Mouse (Mus musculus) midbrain, embryonic 11.5 days (tissue): Measurements from ENCODE around the gene Ptch2. TPM values are rescaled to one million over a fixed set of nuclear protein-coding genes. Genes with fewer than 3 reads are reported as not detected.

ENCODE experiments used
- ATAC-seq: fragments of 200-750 bp; cut with Nextera tagmentation; 2 replicates; pipeline ENCODE4 v1.8.0; 2017; ENCODE audit warnings: moderate TSS enrichment, moderate library complexity; ENCODE audit not compliant: low FRiP score
- DNase-seq: peaks from one replicate; pipeline ENCODE4 v3.0.0; 2015; ENCODE audit warnings: low spot score; ENCODE audit errors: missing footprints
- H3K27ac ChIP-seq: fragments of 300-500 bp; sonication (generic); 2 replicates; pipeline ENCODE4 v1.5.1; 2014; ENCODE audit warnings: low read depth, low read length
- H3K27me3 ChIP-seq: fragments of 300-500 bp; sonication (generic); 2 replicates; pipeline ENCODE4 v1.6.1; 2014; ENCODE audit warnings: mild to moderate bottlenecking, low read length, moderate library complexity, mixed read lengths; ENCODE audit not compliant: control insufficient read depth, insufficient read depth
- H3K36me3 ChIP-seq: fragments of 300-500 bp; sonication (generic); 2 replicates; pipeline ENCODE4 v1.6.1; 2014; ENCODE audit warnings: mild to moderate bottlenecking, low read length, moderate library complexity, mixed read lengths; ENCODE audit not compliant: control insufficient read depth, insufficient read depth
- H3K4me1 ChIP-seq: fragments of 300-500 bp; sonication (generic); 2 replicates; pipeline ENCODE4 v1.6.1; 2014; ENCODE audit warnings: low read length; ENCODE audit not compliant: control insufficient read depth, insufficient read depth
- H3K4me2 ChIP-seq: fragments of 300-500 bp; sonication (generic); 2 replicates; pipeline ENCODE4 v1.6.1; 2014; ENCODE audit warnings: mild to moderate bottlenecking, moderate library complexity
- H3K4me3 ChIP-seq: fragments of 300-500 bp; sonication (generic); 2 replicates; pipeline ENCODE4 v1.5.1; 2014; ENCODE audit warnings: low read depth, low read length
- H3K9ac ChIP-seq: fragments of 300-500 bp; sonication (generic); 2 replicates; pipeline ENCODE4 v1.6.1; 2014; ENCODE audit warnings: low read length
- H3K9me3 ChIP-seq: fragments of 300-500 bp; sonication (generic); 2 replicates; pipeline ENCODE4 v1.6.1; 2016; ENCODE audit warnings: low read length; ENCODE audit not compliant: control insufficient read depth
- WGBS: fragments of 180-500 bp; shearing (Covaris S2); extraction: QIAGEN DNeasy Blood & Tissue Kit; methylation state at CpG from one replicate; pipeline ENCODE4 v1.1.7; 2014; 5-methylcytosine and 5-hydroxymethylcytosine counted together
- polyA plus RNA-seq: library from polyadenylated mRNA; unstranded; fragments of >200 nt; fragmentation: Nextera tagmentation; extraction: Ambion mirVana; gene quantifications from 2 replicates; pipeline ENCODE4 v1.2.1, GENCODE M21; 2014

Ptch2 gene
- polyA plus RNA-seq, 1 experiment from 2014 or later: 5.0 TPM

- ATAC-seq: no peak
- H3K27ac ChIP-seq: no peak overlapping the region
- H3K9me3 ChIP-seq: no peaks in the 10 kb centered on the region
- no peaks in the 10 kb centered on the region for H3K4me1 ChIP-seq
- H3K27me3 ChIP-seq: peaks cover 52% of the 10 kb centered on the region
- H3K9ac ChIP-seq: no peak overlapping the region
- no peak overlapping the region for H3K4me2 ChIP-seq
- H3K4me3 ChIP-seq: no peak overlapping the region
- WGBS: 93% methylated on average over 7 of the region's 7 CpGs
- no peak for DNase-seq
- H3K36me3 ChIP-seq: peaks cover 13% of the 10 kb centered on the region
Measured at GRCm38 (mm10) chr4:117068035-117068434, 27.8 kb upstream of the Ptch2 start.

- no peak overlapping the region for H3K4me3 ChIP-seq
- no peaks in the 10 kb centered on the region for H3K4me1 ChIP-seq
- no peaks in the 10 kb centered on the region for H3K9me3 ChIP-seq
- H3K36me3 ChIP-seq: peaks cover 13% of the 10 kb centered on the region
- no peak overlapping the region for H3K9ac ChIP-seq
- no peak overlapping the region for H3K27ac ChIP-seq
- ATAC-seq (no peak), DNase-seq (no peak)
- peaks cover 38% of the 10 kb centered on the region for H3K27me3 ChIP-seq
- WGBS: 100% methylated on average over 1 of the region's 1 CpGs
- no peak overlapping the region for H3K4me2 ChIP-seq
Measured at GRCm38 (mm10) chr4:117069647-117070046, 26.2 kb upstream of the Ptch2 start.

- no peak for DNase-seq
- Histone ChIP-seq H3K9ac (no peak overlapping the region), H3K27me3 (peaks cover 28% of the 10 kb centered on the region), H3K36me3 (peaks cover 13% of the 10 kb centered on the region), H3K4me2 (no peak overlapping the region), H3K27ac (no peak overlapping the region), H3K4me3 (no peak overlapping the region), H3K4me1 (no peaks in the 10 kb centered on the region), H3K9me3 (no peaks in the 10 kb centered on the region)
- WGBS: 88% methylated on average over 4 of the region's 4 CpGs
- ATAC-seq: no peak
Measured at GRCm38 (mm10) chr4:117070624-117071023, 25.3 kb upstream of the Ptch2 start.

DNA sequence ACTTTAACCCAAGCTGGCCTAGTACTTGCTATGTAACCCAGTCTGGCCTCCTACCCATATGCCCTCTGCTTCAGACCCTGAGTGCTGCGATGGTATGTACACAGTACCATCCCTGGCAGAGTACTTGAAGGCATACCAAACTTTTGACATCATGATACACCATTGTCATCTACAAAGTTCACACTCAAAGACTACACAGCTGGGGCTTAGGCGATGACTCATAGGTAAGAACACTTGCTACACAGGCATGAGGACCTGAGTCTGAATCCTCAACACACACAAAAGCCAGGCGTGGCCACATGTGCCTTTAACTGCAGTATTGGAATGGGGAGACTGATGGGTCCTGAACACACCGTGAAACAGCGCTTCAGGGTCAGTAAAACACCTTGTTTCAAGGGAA lies 24.7 kb upstream of the Ptch2 start:
- Histone ChIP-seq H3K9ac (no peak overlapping the region), H3K27ac (no peak overlapping the region), H3K4me1 (no peaks in the 10 kb centered on the region), H3K36me3 (peaks cover 13% of the 10 kb centered on the region), H3K9me3 (no peaks in the 10 kb centered on the region), H3K27me3 (peaks cover 23% of the 10 kb centered on the region), H3K4me3 (no peak overlapping the region), H3K4me2 (no peak overlapping the region)
- ATAC-seq (no peak), DNase-seq (no peak)
- 96% methylated on average over 5 of the region's 5 CpGs for WGBS

DNA sequence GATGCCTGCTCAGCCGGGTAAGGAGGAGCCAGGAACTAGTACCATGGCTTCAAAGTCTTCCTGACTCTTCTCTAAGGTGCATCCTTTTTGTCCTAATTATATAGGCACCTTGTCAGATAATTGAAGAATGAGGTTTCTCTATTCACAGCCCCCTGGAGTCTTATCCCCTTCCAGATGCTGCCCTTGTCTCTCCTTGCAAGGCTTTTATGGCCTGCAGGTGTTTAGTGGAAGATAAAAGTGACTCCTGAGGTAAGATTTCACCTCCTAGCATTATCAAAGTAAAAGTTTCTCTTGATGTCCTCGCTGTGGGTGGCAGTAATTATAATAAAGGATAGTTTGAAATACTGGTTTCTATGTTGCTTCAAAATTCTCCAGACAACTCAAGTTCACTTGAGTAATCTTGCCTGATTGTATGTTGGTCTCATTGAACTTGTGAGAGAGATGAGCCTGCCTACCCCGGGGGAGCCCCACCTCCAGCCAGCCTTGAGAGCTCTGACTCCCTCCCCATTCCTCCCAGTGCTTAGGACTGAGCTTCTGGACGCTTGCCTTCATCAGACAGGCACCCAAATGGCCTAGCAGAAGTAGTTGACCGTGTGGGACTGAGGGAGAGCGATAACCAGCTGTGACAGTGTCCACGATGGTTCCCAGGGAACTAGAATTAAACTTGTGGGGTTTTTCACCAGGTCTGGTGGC lies 7.8 kb upstream of the Ptch2 start:
- Histone ChIP-seq H3K27me3 (no peaks in the 10 kb centered on the region), H3K36me3 (no peaks in the 10 kb centered on the region), H3K4me3 (no peak overlapping the region), H3K4me1 (no peaks in the 10 kb centered on the region), H3K9me3 (no peaks in the 10 kb centered on the region), H3K4me2 (no peak overlapping the region), H3K27ac (no peak overlapping the region), H3K9ac (no peak overlapping the region)
- no peak for ATAC-seq
- no peak for DNase-seq
- 82% methylated on average over 7 of the region's 7 CpGs for WGBS

DNA sequence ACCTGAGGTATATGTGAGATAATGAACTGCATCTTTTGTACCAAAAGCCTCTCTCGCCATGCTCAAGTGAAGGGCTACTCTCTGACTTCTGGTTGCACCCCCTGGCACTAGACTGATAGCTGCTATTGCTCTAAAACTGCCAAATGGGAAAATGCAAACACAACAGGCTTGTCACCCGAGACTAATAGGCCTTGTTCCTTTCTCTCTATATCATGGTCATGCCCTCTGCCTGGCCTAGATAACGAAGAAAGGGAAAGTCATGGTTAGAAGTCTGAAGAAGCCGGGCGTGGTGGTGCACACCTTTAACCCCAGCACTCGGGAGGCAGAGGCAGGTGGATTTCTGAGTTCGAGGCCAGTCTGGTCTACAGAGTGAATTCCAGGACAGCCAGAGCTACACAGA lies 5.3 kb upstream of the Ptch2 start:
- 85% methylated on average over 7 of the region's 7 CpGs for whole genome bisulfite sequencing
- H3K4me3 ChIP-seq: no peak overlapping the region

GRCm38 (mm10) chr4:117094626-117095361 lies 1.1 kb upstream of the Ptch2 start:
- H3K4me1 ChIP-seq: peaks cover 23% of the 10 kb centered on the region
- no peak overlapping the region for H3K4me2 ChIP-seq
- no peaks in the 10 kb centered on the region for H3K36me3 ChIP-seq
- H3K27me3 ChIP-seq: peaks cover 9% of the 10 kb centered on the region
- H3K4me3 ChIP-seq: no peak overlapping the region
- H3K27ac ChIP-seq: no peak overlapping the region
- 85% methylated on average over 3 of the region's 3 CpGs for WGBS
- H3K9ac ChIP-seq: no peak overlapping the region
- DNase-seq (no peak), ATAC-seq (no peak)
- no peaks in the 10 kb centered on the region for H3K9me3 ChIP-seq

More for the DNA sequence above, 5.3 kb upstream of the Ptch2 start:
- H3K4me1 ChIP-seq: peaks cover 3% of the 10 kb centered on the region
- H3K9me3 ChIP-seq: no peaks in the 10 kb centered on the region
- no peak overlapping the region for H3K27ac ChIP-seq
- no peak for DNase-seq
- no peaks in the 10 kb centered on the region for H3K36me3 ChIP-seq
- H3K27me3 ChIP-seq: peaks cover 9% of the 10 kb centered on the region
- ATAC-seq: no peak
- no peak overlapping the region for H3K9ac ChIP-seq
- no peak overlapping the region for H3K4me2 ChIP-seq

GRCm38 (mm10) chr4:117096666-117097065 lies 791 bp downstream of the Ptch2 start:
- Histone ChIP-seq H3K4me1 (peaks cover 23% of the 10 kb centered on the region), H3K4me2 (peak overlapping the region; percentile 98), H3K27ac (no peak overlapping the region), H3K9ac (peak overlapping the region; percentile 67), H3K36me3 (no peaks in the 10 kb centered on the region), H3K27me3 (peaks cover 9% of the 10 kb centered on the region), H3K4me3 (peak overlapping the region; percentile 55), H3K9me3 (no peaks in the 10 kb centered on the region)
- peak; percentile 92 for DNase-seq
- no peak for ATAC-seq
- 8% methylated on average over 5 of the region's 5 CpGs for WGBS

DNA sequence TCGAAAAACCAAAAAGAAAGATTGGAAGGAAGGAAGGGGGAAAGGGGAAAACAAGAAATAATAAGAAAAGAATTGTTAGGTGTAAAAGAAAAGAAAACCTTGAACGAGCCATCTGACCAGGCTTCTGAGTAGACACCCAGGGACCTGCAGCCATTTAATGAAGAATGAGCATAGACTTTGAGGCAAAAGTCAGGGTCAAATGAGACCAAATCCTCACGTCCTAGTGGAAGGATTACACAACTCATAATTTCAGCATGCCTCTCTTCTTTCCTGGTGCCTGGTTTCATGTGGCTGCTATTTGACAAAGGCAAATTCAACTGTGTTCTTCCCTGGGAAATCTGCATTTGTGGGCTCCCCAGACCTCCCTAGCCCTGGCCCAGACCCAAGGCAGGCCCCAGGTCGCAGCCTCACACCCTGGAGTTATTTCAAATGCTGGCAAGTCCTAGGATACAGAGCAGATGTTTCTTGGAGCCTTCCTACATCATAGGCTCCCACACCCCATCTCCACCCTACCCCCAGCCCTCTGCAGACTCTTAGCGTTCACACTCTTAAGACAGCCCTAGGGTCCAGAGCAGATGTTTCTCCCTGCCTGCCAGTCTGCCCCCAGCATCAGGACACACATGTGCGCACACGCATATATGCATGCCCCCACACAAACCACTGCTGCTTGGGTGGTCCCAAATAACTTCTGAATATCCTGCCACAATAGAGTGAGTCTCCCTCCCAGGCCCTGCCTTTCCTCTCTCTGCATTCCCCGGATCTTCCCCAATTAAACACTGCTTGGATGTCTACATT lies 2.3 kb downstream of the Ptch2 start:
- no peak for ATAC-seq
- Histone ChIP-seq H3K36me3 (no peaks in the 10 kb centered on the region), H3K9me3 (no peaks in the 10 kb centered on the region), H3K4me1 (peaks cover 23% of the 10 kb centered on the region), H3K4me3 (no peak overlapping the region; the same call in 1 of the 2 replicates), H3K27ac (no peak overlapping the region), H3K4me2 (peak overlapping the region; percentile 3; the same call in 1 of the 2 replicates), H3K9ac (no peak overlapping the region), H3K27me3 (peaks cover 9% of the 10 kb centered on the region)
- DNase-seq: peak; percentile 83
- WGBS: 49% methylated on average over 8 of the region's 8 CpGs
